Mouse (Mus musculus) CH12.LX (cell line): Measurements from ENCODE around the gene Clk3. TPM values are rescaled to one million over a fixed set of nuclear protein-coding genes. Genes with fewer than 3 reads are reported as not detected.

Source experiments
- DNase-seq: peaks from one replicate; pipeline ENCODE4 v3.0.0-alpha.2; 2013; ENCODE audit errors: extremely low read depth
- H3K27ac ChIP-seq: 2 replicates; pipeline ENCODE4 v1.5.1; 2012; ENCODE audit warnings: low read depth, mild to moderate bottlenecking, control low read depth, moderate library complexity; ENCODE audit not compliant: insufficient read depth
- H3K27me3 ChIP-seq: replicated peaks from 2 replicates; pipeline ENCODE3; 2012; ENCODE audit warnings: inconsistent platforms
- H3K36me3 ChIP-seq, 2 experiments: replicated peaks in 1 of 2; 2 replicates each; pipeline versions ENCODE3 to v1.6.1; 2012; ENCODE audit warnings: inconsistent platforms in 1 of 2, low read length in 1 of 2, mild to moderate bottlenecking in 1 of 2, mixed read lengths in 1 of 2, moderate library complexity in 1 of 2; ENCODE audit not compliant: control insufficient read depth in 1 of 2, insufficient read depth in 1 of 2
- H3K4me1 ChIP-seq, 2 experiments: 2 replicates each; pipeline ENCODE4 v1.6.1; 2012; ENCODE audit warnings: inconsistent platforms in 1 of 2, moderate library complexity in 1 of 2; ENCODE audit not compliant: insufficient read depth in 2 of 2, control insufficient read depth in 1 of 2
- H3K4me2 ChIP-seq: 2 replicates; pipeline ENCODE4 v1.6.1; 2012; ENCODE audit warnings: low read depth, mild to moderate bottlenecking, control low read depth; ENCODE audit not compliant: poor library complexity, insufficient read depth, severe bottlenecking
- H3K4me3 ChIP-seq, 3 experiments: fragments of 150-350 bp in 1 of 3; sonication (generic) in 1 of 3; replicated peaks in 1 of 3; 2 replicates each; pipeline versions ENCODE3 to v1.5.1; 2011 to 2012; ENCODE audit warnings: low read depth in 2 of 3, low read length in 2 of 3, mild to moderate bottlenecking in 2 of 3, moderate library complexity in 2 of 3, control low read depth in 1 of 3, improper control_type of control experiment in 1 of 3, inconsistent platforms in 1 of 3, mixed read lengths in 1 of 3; ENCODE audit not compliant: poor library complexity in 1 of 3
- H3K79me2 ChIP-seq: replicated peaks from 2 replicates; pipeline ENCODE4 v1.6.1; 2012; ENCODE audit warnings: mild to moderate bottlenecking, moderate library complexity; ENCODE audit not compliant: control insufficient read depth, poor library complexity, insufficient read depth, severe bottlenecking; ENCODE audit errors: extremely low read depth
- H3K9ac ChIP-seq: 2 replicates; pipeline ENCODE4 v1.6.1; 2012; ENCODE audit warnings: low read depth, mild to moderate bottlenecking, control low read depth, moderate library complexity; ENCODE audit not compliant: insufficient read depth
- H3K9me3 ChIP-seq: replicated peaks from 2 replicates; pipeline ENCODE3; 2012; ENCODE audit warnings: low read length, inconsistent platforms, mixed read lengths
- BHLHE40 ChIP-seq: IDR thresholded peaks from 2 replicates; pipeline ENCODE4 v1.6.1; 2011; ENCODE audit warnings: mild to moderate bottlenecking, low read depth, low read length, improper control_type of control experiment
- CHD1 ChIP-seq: IDR thresholded peaks from 2 replicates; pipeline ENCODE4 v1.6.1; 2012; ENCODE audit warnings: low read depth, low read length, improper control_type of control experiment, inconsistent platforms
- CHD2 ChIP-seq: IDR thresholded peaks from 2 replicates; pipeline ENCODE4 v1.6.1; 2011; ENCODE audit warnings: low read length, improper control_type of control experiment
- CTCF ChIP-seq, 2 experiments: IDR thresholded peaks in 1 of 2; conservative IDR thresholded peaks in 1 of 2; 2 replicates each; pipeline ENCODE4 v1.5.1; 2011 to 2012; ENCODE audit warnings: low read depth in 2 of 2, low read length in 2 of 2, improper control_type of control experiment in 1 of 2, inconsistent platforms in 1 of 2, mild to moderate bottlenecking in 1 of 2, moderate library complexity in 1 of 2
- E2F4 ChIP-seq: IDR thresholded peaks from 2 replicates; pipeline ENCODE4 v1.6.1; 2011; ENCODE audit warnings: low read depth, low read length, improper control_type of control experiment; ENCODE audit not compliant: insufficient replicate concordance
- ELF1 ChIP-seq: IDR thresholded peaks from 2 replicates; pipeline ENCODE4 v1.6.1; 2014; ENCODE audit warnings: low read depth, mild to moderate bottlenecking, inconsistent platforms, low read length, improper control_type of control experiment
- EP300 ChIP-seq: IDR thresholded peaks from 2 replicates; pipeline ENCODE4 v1.6.1; 2011; ENCODE audit warnings: low read length, improper control_type of control experiment
- ETS1 ChIP-seq: conservative IDR thresholded peaks from 2 replicates; pipeline ENCODE4 v1.6.1; 2012; ENCODE audit warnings: low read depth, mild to moderate bottlenecking, inconsistent platforms, low read length, improper control_type of control experiment, moderate library complexity
- GABPA ChIP-seq: IDR thresholded peaks from 2 replicates; pipeline ENCODE4 v1.6.1; 2012; ENCODE audit warnings: low read depth, low read length, improper control_type of control experiment, inconsistent platforms; ENCODE audit not compliant: insufficient replicate concordance
- HCFC1 ChIP-seq: IDR thresholded peaks from 2 replicates; pipeline ENCODE4 v1.6.1; 2012; ENCODE audit warnings: low read depth, mild to moderate bottlenecking, inconsistent platforms, low read length, improper control_type of control experiment
- IRF4 ChIP-seq: IDR thresholded peaks from 2 replicates; pipeline ENCODE4 v1.6.1; 2014; ENCODE audit warnings: low read depth, mild to moderate bottlenecking, inconsistent platforms, low read length, improper control_type of control experiment
- JUN ChIP-seq: IDR thresholded peaks from 2 replicates; pipeline ENCODE4 v1.6.1; 2011; ENCODE audit warnings: low read depth, mild to moderate bottlenecking, low read length, improper control_type of control experiment, moderate library complexity; ENCODE audit not compliant: insufficient read depth
- JUND ChIP-seq: conservative IDR thresholded peaks from 2 replicates; pipeline ENCODE4 v1.6.1; 2011; ENCODE audit warnings: low read depth, low read length, improper control_type of control experiment
- KAT2A ChIP-seq: IDR thresholded peaks from 2 replicates; pipeline ENCODE4 v1.6.1; 2012; ENCODE audit warnings: low read length, improper control_type of control experiment, inconsistent platforms; ENCODE audit not compliant: insufficient replicate concordance
- MAFK ChIP-seq: IDR thresholded peaks from 2 replicates; pipeline ENCODE4 v1.6.1; 2011; ENCODE audit warnings: low read length, improper control_type of control experiment; ENCODE audit not compliant: insufficient replicate concordance
- MAX ChIP-seq: IDR thresholded peaks from 2 replicates; pipeline ENCODE4 v1.6.1; 2011; ENCODE audit warnings: low read length, improper control_type of control experiment
- MAZ ChIP-seq: IDR thresholded peaks from 2 replicates; pipeline ENCODE4 v1.6.1; 2012; ENCODE audit warnings: low read depth, mild to moderate bottlenecking, inconsistent platforms, low read length, improper control_type of control experiment, moderate library complexity
- MEF2A ChIP-seq: IDR thresholded peaks from 2 replicates; pipeline ENCODE4 v1.6.1; 2014; ENCODE audit warnings: low read depth, mild to moderate bottlenecking, inconsistent platforms, low read length, improper control_type of control experiment, borderline replicate concordance
- MXI1 ChIP-seq: IDR thresholded peaks from 2 replicates; pipeline ENCODE4 v1.6.1; 2011; ENCODE audit warnings: mild to moderate bottlenecking, low read depth, low read length, improper control_type of control experiment
- MYC ChIP-seq: IDR thresholded peaks from 2 replicates; pipeline ENCODE4 v1.6.1; 2011; ENCODE audit warnings: low read depth, mild to moderate bottlenecking, improper control_type of control experiment, low read length
- NELFE ChIP-seq: IDR thresholded peaks from 2 replicates; pipeline ENCODE4 v1.6.1; 2011; ENCODE audit warnings: low read depth, low read length, improper control_type of control experiment
- NRF1 ChIP-seq: IDR thresholded peaks from 2 replicates; pipeline ENCODE4 v1.6.1; 2014; ENCODE audit warnings: low read depth, mild to moderate bottlenecking, inconsistent platforms, low read length, improper control_type of control experiment, moderate library complexity
- PAX5 ChIP-seq: IDR thresholded peaks from 2 replicates; pipeline ENCODE4 v1.6.1; 2012; ENCODE audit warnings: low read length, inconsistent platforms, mixed read lengths
- POLR2A ChIP-seq: IDR thresholded peaks from 2 replicates; pipeline ENCODE4 v1.6.1; 2011; ENCODE audit warnings: low read depth, mild to moderate bottlenecking, improper control_type of control experiment, low read length
- POLR2AphosphoS2 ChIP-seq: IDR thresholded peaks from 2 replicates; pipeline ENCODE4 v1.6.1; 2011; ENCODE audit warnings: low read depth, low read length, improper control_type of control experiment
- RAD21 ChIP-seq: IDR thresholded peaks from 2 replicates; pipeline ENCODE4 v1.6.1; 2011; ENCODE audit warnings: low read depth, mild to moderate bottlenecking, low read length, improper control_type of control experiment, moderate library complexity
- RCOR1 ChIP-seq: conservative IDR thresholded peaks from 2 replicates; pipeline ENCODE4 v1.6.1; 2012; ENCODE audit warnings: low read depth, mild to moderate bottlenecking, inconsistent platforms, low read length, improper control_type of control experiment
- SIN3A ChIP-seq: IDR thresholded peaks from 2 replicates; pipeline ENCODE4 v1.6.1; 2012; ENCODE audit warnings: low read length, improper control_type of control experiment, inconsistent platforms
- SMC3 ChIP-seq: IDR thresholded peaks from 2 replicates; pipeline ENCODE4 v1.6.1; 2011; ENCODE audit warnings: low read depth, low read length, improper control_type of control experiment
- TBP ChIP-seq: conservative IDR thresholded peaks from 2 replicates; pipeline ENCODE4 v1.6.1; 2011; ENCODE audit warnings: low read depth, low read length, improper control_type of control experiment
- TCF12 ChIP-seq: IDR thresholded peaks from 2 replicates; pipeline ENCODE4 v1.6.1; 2014; ENCODE audit warnings: low read depth, mild to moderate bottlenecking, inconsistent platforms, low read length, improper control_type of control experiment
- UBTF ChIP-seq: IDR thresholded peaks from 2 replicates; pipeline ENCODE4 v1.6.1; 2012; ENCODE audit warnings: low read depth, mild to moderate bottlenecking, inconsistent platforms, low read length, improper control_type of control experiment, moderate library complexity
- USF1 ChIP-seq: IDR thresholded peaks from 2 replicates; pipeline ENCODE4 v1.6.1; 2014; ENCODE audit warnings: low read depth, mild to moderate bottlenecking, inconsistent platforms, low read length, improper control_type of control experiment
- USF2 ChIP-seq: conservative IDR thresholded peaks from 2 replicates; pipeline ENCODE4 v1.6.1; 2011; ENCODE audit warnings: low read depth, low read length, improper control_type of control experiment
- ZC3H11A ChIP-seq: IDR thresholded peaks from 2 replicates; pipeline ENCODE4 v1.6.1; 2012; ENCODE audit warnings: low read depth, mild to moderate bottlenecking, inconsistent platforms, low read length, improper control_type of control experiment
- ZKSCAN1 ChIP-seq: IDR thresholded peaks from 2 replicates; pipeline ENCODE4 v1.6.1; 2012; ENCODE audit warnings: low read depth, inconsistent platforms, low read length, improper control_type of control experiment, borderline replicate concordance
- ZMIZ1 ChIP-seq: IDR thresholded peaks from 2 replicates; pipeline ENCODE4 v1.6.1; 2012; ENCODE audit warnings: low read depth, mild to moderate bottlenecking, inconsistent platforms, low read length, improper control_type of control experiment
- ZNF384 ChIP-seq: IDR thresholded peaks from 2 replicates; pipeline ENCODE4 v1.6.1; 2012; ENCODE audit warnings: low read depth, low read length, improper control_type of control experiment, inconsistent platforms
- dilution Hi-C: fragments of 300-500 bp; cut with MboI; formaldehyde crosslinking; loops from 2 replicates; pipeline ENCODE4 v1.14.3; 2020; ENCODE audit warnings: low sequenced_read_pairs; ENCODE audit not compliant: extremely low pct_unique_long_range_greater_than_20kb, extremely low pct_ligation_motif_present
- in situ Hi-C: fragments of 300-500 bp; cut with MboI; formaldehyde crosslinking; loops from 3 replicates; pipeline ENCODE4 v1.14.3; 2019; ENCODE audit warnings: low sequenced_read_pairs, low pct_ligation_motif_present, low pct_unique_long_range_greater_than_20kb, mixed read lengths
- polyA plus RNA-seq: library from polyadenylated mRNA; unstranded; fragments of >175 nt; gene quantifications from 2 replicates; pipeline ENCODE4 v1.2.1, GENCODE M21; 2012; ENCODE audit warnings: low read depth; ENCODE audit not compliant: insufficient read length
- total RNA-seq, 2 experiments: library from RNA; depleted of rRNA; stranded (reverse); fragments of 300-350 nt in 1 of 2; fragments of >200 nt in 1 of 2; gene quantifications; 2 replicates each; pipeline ENCODE4 v1.2.3; 2012 to 2014

The Clk3 gene
- total and polyA plus RNA-seq, 3 experiments: 46.7 to 87.7 (median 62.4) TPM

DNA sequence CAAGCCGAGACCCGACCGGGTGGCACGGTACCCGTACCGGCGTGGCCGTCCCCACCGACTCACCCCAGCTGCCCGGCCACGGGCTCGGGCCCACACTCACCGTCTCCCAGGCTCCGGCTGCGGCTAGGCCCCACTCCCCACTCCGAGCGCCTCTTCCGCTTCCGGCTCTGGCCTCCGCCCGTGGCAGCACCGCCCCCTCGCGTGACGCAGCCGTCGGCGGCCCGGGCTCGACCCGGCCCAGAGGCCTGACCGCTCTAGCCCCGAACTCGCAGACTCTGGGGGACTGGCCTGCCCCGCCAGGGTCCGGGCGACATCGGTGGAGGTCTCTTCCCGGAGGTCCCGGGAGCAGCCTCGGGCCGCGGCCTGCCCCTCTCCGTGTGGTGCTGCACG lies 691 bp downstream of the Clk3 start:
- in situ Hi-C loops: no loop called here
- peaks cover 14 to 57% of the 10 kb centered on the region in 2 experiments for H3K4me1 ChIP-seq

GRCm38 (mm10) chr9:57764147-57764973 lies 1.3 kb downstream of the Clk3 start:
- H3K27ac ChIP-seq: peak overlapping the region; percentile 51
- peaks cover 23 to 26% of the 10 kb centered on the region in 2 experiments for H3K36me3 ChIP-seq
- peak overlapping the region; percentile 84 for H3K9ac ChIP-seq
- DNase-seq: no peak
- H3K4me1 ChIP-seq: peaks cover 8 to 55% of the 10 kb centered on the region in 2 experiments
- dilution Hi-C loops (no loop called here), in situ Hi-C loops (no loop called here)
- H3K4me2 ChIP-seq: peak overlapping the region; percentile 93
- peaks cover 43% of the 10 kb centered on the region for H3K79me2 ChIP-seq
- H3K4me3 ChIP-seq: peak overlapping the region; percentile 83 to 94 (median 85)
- H3K9me3 ChIP-seq: no peaks in the 10 kb centered on the region
- peaks cover 14% of the 10 kb centered on the region for H3K27me3 ChIP-seq
- TF ChIP-seq MYC: no peak
- TF ChIP-seq ELF1: 0 out of 2 replicates have a peak, but pooled peaks have one; percentile 16

More for the DNA sequence above, 691 bp downstream of the Clk3 start:
- peak overlapping the region; percentile 83 to 94 (median 85) for H3K4me3 ChIP-seq
- peak overlapping the region; percentile 83; the same call in 1 of the 2 replicates for H3K4me2 ChIP-seq
- H3K9me3 ChIP-seq: no peaks in the 10 kb centered on the region
- TF ChIP-seq IRF4 (peak; percentile 25; the same call in 1 of the 2 replicates), PAX5 (no peak), RCOR1 (0 out of 2 replicates have a peak, but pooled peaks have one; percentile 13), SMC3 (no peak), NRF1 (no peak; the same call in 1 of the 2 replicates), CHD2 (0 out of 2 replicates have a peak, but pooled peaks have one; percentile 53), CHD1 (peak; percentile 27; the same call in 1 of the 2 replicates), POLR2AphosphoS2 (peak; percentile 79), BHLHE40 (peak; percentile 97), JUN (no peak), KAT2A (peak; percentile 72; the same call in 1 of the 2 replicates), GABPA (no peak; the same call in 1 of the 2 replicates), CTCF (conservative IDR thresholded peaks at IDR 0.05 in 1 of 2, IDR thresholded peaks at IDR 0.05 in 1 of 2; ENCODE audit: low read depth in 2 of 2, low read length in 2 of 2) (no peak), RAD21 (no peak), JUND (no peak), EP300 (no peak), MAZ (0 out of 2 replicates have a peak, but pooled peaks have one; percentile 65), NELFE (peak; percentile 78), MAFK (no peak), USF1 (no peak), POLR2A (peak; percentile 91), TBP (no peak), ZC3H11A (no peak), SIN3A (peak; percentile 90), USF2 (no peak), ELF1 (peak; percentile 98), TCF12 (peak; percentile 75), MAX (peak; percentile 53; the same call in 1 of the 2 replicates), MYC (no peak), ZNF384 (no peak), MXI1 (peak; percentile 28; the same call in 1 of the 2 replicates), HCFC1 (peak; percentile 82), ZKSCAN1 (no peak), E2F4 (no peak), ETS1 (no peak; the same call in none of the 2 replicates), ZMIZ1 (peak; percentile 56; the same call in 1 of the 2 replicates), MEF2A (no peak), UBTF (no peak; the same call in 1 of the 2 replicates)
- H3K36me3 ChIP-seq: peaks cover 17 to 20% of the 10 kb centered on the region in 2 experiments
- peaks cover 40% of the 10 kb centered on the region for H3K79me2 ChIP-seq
- peak overlapping the region; percentile 84 for H3K9ac ChIP-seq
- H3K27ac ChIP-seq: peak overlapping the region; percentile 87
- DNase-seq: peak; percentile 85
- dilution Hi-C loops: no loop called here
- H3K27me3 ChIP-seq: peaks cover 14% of the 10 kb centered on the region
